Mouse (Mus musculus): Measurements from ENCODE around the gene Rbms1. TPM values are rescaled to one million over a fixed set of nuclear protein-coding genes. Genes with fewer than 3 reads are reported as not detected.

Rbms1 gene
- polyA plus RNA-seq, 1 experiment from 2014 or later: 39.5 TPM

DNA sequence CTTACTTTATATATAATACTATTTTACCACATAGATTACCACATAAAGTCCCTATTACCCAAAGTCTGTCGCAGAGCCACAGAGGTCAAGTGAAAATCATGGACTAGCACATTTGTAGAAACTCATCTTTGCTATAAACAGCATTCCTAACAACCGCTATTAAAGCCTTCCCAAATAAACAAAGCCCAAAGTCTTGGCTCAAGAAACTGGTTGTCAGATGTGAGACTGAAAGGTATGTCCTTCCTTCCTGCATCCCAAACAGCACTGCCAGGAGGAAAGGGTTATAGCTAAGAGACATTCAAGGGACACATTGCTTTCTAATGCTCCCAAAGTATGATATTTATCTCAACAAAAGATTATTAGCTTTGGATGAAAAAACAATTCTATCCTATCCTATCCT, 106.9 kb downstream of the Rbms1 start:
- ATAC-seq (replicated peaks; ENCODE audit: low FRiP score): no peak
- H3K27me3 ChIP-seq (ENCODE audit: control insufficient read depth, insufficient read depth, low read length): no peaks in the 10 kb centered on the region
- 91% methylated on average over 2 of the region's 2 CpGs for WGBS

DNA sequence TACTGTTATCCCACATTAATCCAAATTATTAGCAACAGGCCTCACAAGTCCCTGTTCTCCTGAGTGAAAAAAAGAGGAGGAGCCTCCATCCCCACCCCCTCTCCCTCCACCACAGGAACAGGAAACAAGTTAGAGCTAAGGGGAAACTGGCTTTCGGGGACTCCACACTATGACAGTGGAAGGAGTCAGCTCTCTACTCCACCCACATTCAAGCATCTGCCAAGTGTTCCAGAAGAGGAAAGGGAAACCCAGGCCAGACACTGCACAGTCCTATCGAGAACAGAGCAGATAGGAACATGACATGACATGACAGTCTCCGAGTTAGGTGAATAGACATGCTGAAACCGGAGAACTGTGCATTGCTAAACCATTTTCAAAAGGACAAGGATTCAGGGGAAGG, 108.0 kb downstream of the Rbms1 start:
- DNase-seq (ENCODE audit: low spot score) (no peak), ATAC-seq (replicated peaks; ENCODE audit: low FRiP score) (no peak)
- H3K9me3 ChIP-seq (ENCODE audit: control insufficient read depth, low read length): no peaks in the 10 kb centered on the region
- H3K9ac ChIP-seq (ENCODE audit: low read length): no peak overlapping the region
- no peaks in the 10 kb centered on the region for H3K4me1 ChIP-seq (replicated peaks; ENCODE audit: control insufficient read depth, insufficient read depth, low read length)
- no peaks in the 10 kb centered on the region for H3K36me3 ChIP-seq (ENCODE audit: control insufficient read depth, insufficient read depth, low read length)
- no peak overlapping the region for H3K4me3 ChIP-seq (ENCODE audit: low read depth, low read length)
- no peak overlapping the region for H3K4me2 ChIP-seq (ENCODE audit: low read depth, low read length, severe bottlenecking)
- H3K27me3 ChIP-seq (ENCODE audit: control insufficient read depth, insufficient read depth, low read length): no peaks in the 10 kb centered on the region
- WGBS: 50% methylated on average over 4 of the region's 4 CpGs
- no peak overlapping the region for H3K27ac ChIP-seq (ENCODE audit: low read depth, low read length)

More for the DNA sequence above, 106.9 kb downstream of the Rbms1 start:
- Histone ChIP-seq H3K27ac (ENCODE audit: low read depth, low read length) (no peak overlapping the region), H3K36me3 (ENCODE audit: control insufficient read depth, insufficient read depth, low read length) (no peaks in the 10 kb centered on the region), H3K4me2 (ENCODE audit: low read depth, low read length, severe bottlenecking) (no peak overlapping the region), H3K4me1 (replicated peaks; ENCODE audit: control insufficient read depth, insufficient read depth, low read length) (no peaks in the 10 kb centered on the region), H3K9me3 (ENCODE audit: control insufficient read depth, low read length) (no peaks in the 10 kb centered on the region), H3K9ac (ENCODE audit: low read length) (no peak overlapping the region), H3K4me3 (ENCODE audit: low read depth, low read length) (no peak overlapping the region)
- no peak for DNase-seq (ENCODE audit: low spot score)

DNA sequence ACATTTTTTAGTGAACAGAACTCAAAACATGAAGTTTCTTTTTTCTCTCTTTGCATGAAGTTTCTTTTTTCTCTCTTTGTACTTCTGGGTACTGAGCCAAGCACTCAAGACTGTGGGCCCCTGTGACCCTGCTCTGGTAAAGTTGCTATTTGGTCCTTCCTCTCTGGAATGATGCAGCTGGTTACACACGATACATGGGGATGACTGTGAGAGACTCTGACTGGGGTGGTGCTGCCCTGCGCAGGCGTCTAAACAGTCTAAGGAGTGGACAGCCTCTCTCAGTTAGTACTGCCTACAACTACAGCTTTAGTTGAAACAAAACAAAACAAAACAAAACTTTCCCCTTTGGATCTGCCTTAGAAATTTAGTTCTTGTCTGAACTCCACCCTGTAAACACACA, 111.1 kb downstream of the Rbms1 start:
- DNase-seq (ENCODE audit: low spot score): no peak
- WGBS: 75% methylated on average over 3 of the region's 3 CpGs
- no peak overlapping the region for H3K9ac ChIP-seq (ENCODE audit: low read length)
- H3K27me3 ChIP-seq (ENCODE audit: control insufficient read depth, insufficient read depth, low read length): no peaks in the 10 kb centered on the region
- no peaks in the 10 kb centered on the region for H3K9me3 ChIP-seq (ENCODE audit: control insufficient read depth, low read length)
- no peaks in the 10 kb centered on the region for H3K36me3 ChIP-seq (ENCODE audit: control insufficient read depth, insufficient read depth, low read length)
- H3K27ac ChIP-seq (ENCODE audit: low read depth, low read length): no peak overlapping the region
- H3K4me3 ChIP-seq (ENCODE audit: low read depth, low read length): no peak overlapping the region
- no peaks in the 10 kb centered on the region for H3K4me1 ChIP-seq (replicated peaks; ENCODE audit: control insufficient read depth, insufficient read depth, low read length)
- no peak for ATAC-seq (replicated peaks; ENCODE audit: low FRiP score)
- H3K4me2 ChIP-seq (ENCODE audit: low read depth, low read length, severe bottlenecking): no peak overlapping the region

DNA sequence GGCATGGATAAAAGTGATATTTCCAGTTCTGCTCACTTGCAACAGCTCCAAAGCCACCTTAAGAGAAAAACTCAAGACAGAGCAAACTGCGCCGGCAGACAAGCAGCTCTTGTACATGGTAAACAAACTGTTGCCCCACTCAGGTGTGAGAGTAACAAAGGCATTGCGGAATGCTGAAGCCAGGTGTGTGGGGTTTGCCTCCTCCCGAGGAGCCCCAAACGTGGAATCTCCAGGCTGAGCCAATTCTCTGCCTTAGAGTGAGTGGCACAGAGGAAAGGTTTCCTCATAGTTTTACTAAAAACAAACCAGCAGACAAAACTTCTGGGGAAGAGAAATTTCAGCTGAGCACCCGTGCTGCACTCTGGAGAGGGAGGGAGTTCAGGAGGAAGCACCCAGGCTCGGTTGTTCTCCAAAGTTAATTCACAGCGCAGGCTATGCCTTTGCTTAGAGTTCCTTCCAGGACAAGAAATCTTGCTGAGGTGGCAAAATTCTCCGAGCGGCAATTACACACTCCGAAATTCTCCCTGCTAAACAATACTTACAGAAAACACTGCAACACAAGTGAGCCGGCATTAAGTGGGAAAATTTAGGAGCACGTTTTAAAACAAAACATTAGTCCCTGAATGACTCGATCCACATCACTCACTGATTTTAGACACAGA, 111.8 kb downstream of the Rbms1 start:
- 73% methylated on average over 14 of the region's 14 CpGs for WGBS
- no peaks in the 10 kb centered on the region for H3K36me3 ChIP-seq (ENCODE audit: control insufficient read depth, insufficient read depth, low read length)
- ATAC-seq (replicated peaks; ENCODE audit: low FRiP score): no peak
- no peak overlapping the region for H3K4me2 ChIP-seq (ENCODE audit: low read depth, low read length, severe bottlenecking)
- no peak overlapping the region for H3K4me3 ChIP-seq (ENCODE audit: low read depth, low read length)
- no peaks in the 10 kb centered on the region for H3K4me1 ChIP-seq (replicated peaks; ENCODE audit: control insufficient read depth, insufficient read depth, low read length)
- H3K27ac ChIP-seq (ENCODE audit: low read depth, low read length): no peak overlapping the region
- no peak for DNase-seq (ENCODE audit: low spot score)
- no peak overlapping the region for H3K9ac ChIP-seq (ENCODE audit: low read length)
- no peaks in the 10 kb centered on the region for H3K9me3 ChIP-seq (ENCODE audit: control insufficient read depth, low read length)
- no peaks in the 10 kb centered on the region for H3K27me3 ChIP-seq (ENCODE audit: control insufficient read depth, insufficient read depth, low read length)

- DNase-seq (ENCODE audit: low spot score) (no peak), ATAC-seq (replicated peaks; ENCODE audit: low FRiP score) (no peak)
- Histone ChIP-seq H3K36me3 (ENCODE audit: control insufficient read depth, insufficient read depth, low read length) (no peaks in the 10 kb centered on the region), H3K4me3 (ENCODE audit: low read depth, low read length) (no peak overlapping the region), H3K27ac (ENCODE audit: low read depth, low read length) (no peak overlapping the region), H3K27me3 (ENCODE audit: control insufficient read depth, insufficient read depth, low read length) (no peaks in the 10 kb centered on the region), H3K9ac (ENCODE audit: low read length) (no peak overlapping the region), H3K4me1 (replicated peaks; ENCODE audit: control insufficient read depth, insufficient read depth, low read length) (no peaks in the 10 kb centered on the region), H3K4me2 (ENCODE audit: low read depth, low read length, severe bottlenecking) (no peak overlapping the region), H3K9me3 (ENCODE audit: control insufficient read depth, low read length) (no peaks in the 10 kb centered on the region)
- WGBS: 91% methylated on average over 4 of the region's 4 CpGs
These were observed 114.5 kb downstream of the Rbms1 start for GRCm38 (mm10) chr2:60848478-60848877.

- H3K9ac ChIP-seq (ENCODE audit: low read length): no peak overlapping the region
- H3K27me3 ChIP-seq (ENCODE audit: control insufficient read depth, insufficient read depth, low read length): no peaks in the 10 kb centered on the region
- H3K4me2 ChIP-seq (ENCODE audit: low read depth, low read length, severe bottlenecking): no peak overlapping the region
- no peaks in the 10 kb centered on the region for H3K9me3 ChIP-seq (ENCODE audit: control insufficient read depth, low read length)
- no peaks in the 10 kb centered on the region for H3K4me1 ChIP-seq (replicated peaks; ENCODE audit: control insufficient read depth, insufficient read depth, low read length)
- ATAC-seq (replicated peaks; ENCODE audit: low FRiP score) (no peak), DNase-seq (ENCODE audit: low spot score) (no peak)
- no peaks in the 10 kb centered on the region for H3K36me3 ChIP-seq (ENCODE audit: control insufficient read depth, insufficient read depth, low read length)
- H3K4me3 ChIP-seq (ENCODE audit: low read depth, low read length): no peak overlapping the region
- H3K27ac ChIP-seq (ENCODE audit: low read depth, low read length): no peak overlapping the region
- WGBS: 92% methylated on average over 3 of the region's 3 CpGs
These were observed 115.0 kb downstream of the Rbms1 start for GRCm38 (mm10) chr2:60847984-60848383.

DNA sequence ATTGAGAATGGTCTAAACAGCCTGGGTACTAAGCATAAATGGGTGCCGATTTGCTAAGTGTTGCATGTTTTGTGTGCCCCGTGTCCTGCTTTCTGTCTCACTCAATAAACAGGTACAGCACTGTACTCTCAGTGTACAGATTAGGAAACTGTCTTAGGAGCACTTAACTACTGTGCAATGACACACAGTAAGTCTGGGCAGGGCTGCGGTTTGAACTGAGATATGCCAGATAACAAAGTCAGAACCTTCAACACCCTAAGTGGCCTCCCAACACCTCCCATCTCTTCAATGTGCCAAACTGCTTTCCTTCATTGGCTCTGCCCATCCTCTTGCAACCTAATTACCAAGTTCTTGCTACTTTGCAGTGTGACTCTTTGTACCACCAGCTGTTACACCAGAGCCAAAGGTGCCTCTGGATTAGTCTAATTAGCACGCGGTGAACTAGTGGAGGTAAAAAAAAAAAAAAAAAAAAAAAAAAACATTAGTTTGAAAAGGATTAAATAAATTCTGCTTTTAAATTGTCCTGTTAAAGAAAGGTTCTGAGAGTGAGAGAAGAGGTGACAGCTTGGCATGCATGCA, 117.6 kb downstream of the Rbms1 start:
- Histone ChIP-seq H3K4me2 (ENCODE audit: low read depth, low read length, severe bottlenecking) (no peak overlapping the region), H3K27ac (ENCODE audit: low read depth, low read length) (no peak overlapping the region), H3K4me1 (replicated peaks; ENCODE audit: control insufficient read depth, insufficient read depth, low read length) (no peaks in the 10 kb centered on the region), H3K4me3 (ENCODE audit: low read depth, low read length) (no peak overlapping the region), H3K9me3 (ENCODE audit: control insufficient read depth, low read length) (no peaks in the 10 kb centered on the region), H3K9ac (ENCODE audit: low read length) (no peak overlapping the region), H3K27me3 (ENCODE audit: control insufficient read depth, insufficient read depth, low read length) (no peaks in the 10 kb centered on the region), H3K36me3 (ENCODE audit: control insufficient read depth, insufficient read depth, low read length) (no peaks in the 10 kb centered on the region)
- DNase-seq (ENCODE audit: low spot score) (no peak), ATAC-seq (replicated peaks; ENCODE audit: low FRiP score) (0 out of 2 replicates have a peak, but pooled peaks have one; percentile 42)
- 52% methylated on average over 5 of the region's 5 CpGs for WGBS

GRCm38 (mm10) chr2:60844259-60844658, 118.7 kb downstream of the Rbms1 start:
- DNase-seq (ENCODE audit: low spot score) (no peak), ATAC-seq (replicated peaks; ENCODE audit: low FRiP score) (no peak)
- Histone ChIP-seq H3K4me3 (ENCODE audit: low read depth, low read length) (no peak overlapping the region), H3K4me1 (replicated peaks; ENCODE audit: control insufficient read depth, insufficient read depth, low read length) (no peaks in the 10 kb centered on the region), H3K27me3 (ENCODE audit: control insufficient read depth, insufficient read depth, low read length) (no peaks in the 10 kb centered on the region), H3K27ac (ENCODE audit: low read depth, low read length) (no peak overlapping the region), H3K9me3 (ENCODE audit: control insufficient read depth, low read length) (no peaks in the 10 kb centered on the region), H3K4me2 (ENCODE audit: low read depth, low read length, severe bottlenecking) (no peak overlapping the region), H3K9ac (ENCODE audit: low read length) (no peak overlapping the region), H3K36me3 (ENCODE audit: control insufficient read depth, insufficient read depth, low read length) (no peaks in the 10 kb centered on the region)
- 100% methylated on average over 1 of the region's 1 CpGs for WGBS

DNA sequence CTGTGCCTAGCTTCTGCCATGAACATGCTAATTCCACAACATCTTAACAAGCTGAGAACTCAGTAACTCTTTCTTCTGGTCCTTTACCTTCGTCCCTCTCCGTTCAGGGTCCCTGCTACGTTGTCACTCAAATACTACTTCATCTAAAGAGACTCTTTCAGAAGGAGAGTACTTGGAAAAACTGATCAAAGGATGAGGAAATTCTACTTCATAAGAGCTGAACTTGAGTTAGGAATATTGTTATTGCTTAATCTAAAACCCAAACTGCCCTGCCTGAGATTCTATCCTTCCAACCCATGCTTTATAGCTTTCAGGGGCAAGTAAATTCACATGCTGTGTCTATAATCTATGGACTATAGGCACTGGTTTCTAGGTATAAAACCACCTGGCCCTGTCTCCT, 119.4 kb downstream of the Rbms1 start:
- Histone ChIP-seq H3K36me3 (ENCODE audit: control insufficient read depth, insufficient read depth, low read length) (no peaks in the 10 kb centered on the region), H3K27me3 (ENCODE audit: control insufficient read depth, insufficient read depth, low read length) (no peaks in the 10 kb centered on the region), H3K4me3 (ENCODE audit: low read depth, low read length) (no peak overlapping the region), H3K9ac (ENCODE audit: low read length) (no peak overlapping the region), H3K4me2 (ENCODE audit: low read depth, low read length, severe bottlenecking) (no peak overlapping the region), H3K27ac (ENCODE audit: low read depth, low read length) (no peak overlapping the region), H3K4me1 (replicated peaks; ENCODE audit: control insufficient read depth, insufficient read depth, low read length) (no peaks in the 10 kb centered on the region), H3K9me3 (ENCODE audit: control insufficient read depth, low read length) (no peaks in the 10 kb centered on the region)
- 86% methylated on average over 3 of the region's 3 CpGs for WGBS
- ATAC-seq (replicated peaks; ENCODE audit: low FRiP score) (no peak), DNase-seq (ENCODE audit: low spot score) (no peak)

All from forebrain, embryonic 11.5 days (tissue).